Mouse (Mus musculus): ENCODE measurements around the gene Txnrd2.

Txnrd2 gene

GRCm38 (mm10) chr16:18426215-18426791 is at the start of gene Txnrd2:
Txnrd2 (plus strand) TSS chr16:18426384.
- in situ Hi-C loops (cut with MboI, MseI), result no loop called here

DNA sequence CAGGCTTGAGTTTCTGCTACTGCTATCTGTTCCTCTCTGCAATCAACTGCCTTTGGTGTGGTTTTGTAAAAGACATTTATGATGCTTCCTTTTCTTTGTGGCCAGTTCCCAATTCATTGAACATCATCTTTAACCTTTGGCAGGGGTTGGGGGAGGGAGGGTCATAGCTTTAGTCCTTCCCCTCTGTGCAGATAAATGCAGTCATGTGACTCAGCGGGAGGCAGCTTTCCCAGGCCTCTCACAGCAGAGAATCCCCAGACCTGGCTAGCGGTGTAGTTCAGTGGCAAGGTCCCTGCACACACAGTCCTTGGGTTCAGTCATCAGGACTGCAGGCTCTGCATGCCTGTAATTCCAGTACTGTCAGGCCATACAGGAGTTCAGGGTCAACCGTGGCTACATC is 49.0 kb upstream of the Txnrd2 start:
- in situ Hi-C loops (cut with MboI, MseI), result loop anchor here (10.0 kb wide), 1 partner anchor 82 kb away; no protein-coding TSS in a partner anchor

- in situ Hi-C loops (cut with MboI, MseI), result loop anchor here (10.0 kb wide), 1 partner anchor 84 kb away; no protein-coding TSS in a partner anchor
These were observed 47.7 kb upstream of the Txnrd2 start for GRCm38 (mm10) chr16:18378489-18378888.

DNA sequence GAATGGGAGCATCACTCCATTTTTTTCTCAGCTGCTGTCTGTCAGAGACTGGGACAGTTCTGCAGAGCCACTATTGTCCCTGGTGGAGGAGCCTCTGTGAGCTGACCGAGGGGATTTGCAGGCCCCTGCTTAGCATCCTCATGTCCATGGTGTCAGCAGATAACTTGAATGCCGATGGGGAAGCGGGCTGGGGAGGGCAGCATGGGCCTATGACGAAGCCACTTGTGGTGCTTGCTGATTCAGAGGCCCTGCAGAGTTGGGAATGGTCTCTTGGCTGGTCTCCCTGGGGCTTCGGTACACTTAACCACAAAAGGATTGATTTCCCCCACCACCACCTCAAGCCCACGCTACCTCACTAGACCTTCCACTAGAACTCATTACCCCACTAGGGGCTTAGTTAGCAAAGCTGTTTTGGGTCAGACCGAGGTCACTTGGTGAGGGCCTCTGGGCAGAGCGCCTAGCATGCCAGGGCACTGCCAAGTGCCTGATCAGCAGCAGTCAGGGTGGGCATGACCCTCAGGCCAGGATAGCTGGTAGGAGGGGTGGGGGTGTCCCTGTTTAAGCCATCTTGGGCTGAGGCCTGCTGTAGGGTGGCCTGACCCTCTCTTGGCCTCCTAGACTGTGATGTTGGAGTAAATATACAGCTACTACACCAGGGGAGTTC is 46.7 kb upstream of the Txnrd2 start:
- in situ Hi-C loops (cut with MboI, MseI), result loop anchor here (10.0 kb wide), 1 partner anchor 85 kb away; no protein-coding TSS in a partner anchor

GRCm38 (mm10) chr16:18380495-18381063 is 45.6 kb upstream of the Txnrd2 start:
- in situ Hi-C loops (cut with MboI, MseI), result no loop called here

DNA sequence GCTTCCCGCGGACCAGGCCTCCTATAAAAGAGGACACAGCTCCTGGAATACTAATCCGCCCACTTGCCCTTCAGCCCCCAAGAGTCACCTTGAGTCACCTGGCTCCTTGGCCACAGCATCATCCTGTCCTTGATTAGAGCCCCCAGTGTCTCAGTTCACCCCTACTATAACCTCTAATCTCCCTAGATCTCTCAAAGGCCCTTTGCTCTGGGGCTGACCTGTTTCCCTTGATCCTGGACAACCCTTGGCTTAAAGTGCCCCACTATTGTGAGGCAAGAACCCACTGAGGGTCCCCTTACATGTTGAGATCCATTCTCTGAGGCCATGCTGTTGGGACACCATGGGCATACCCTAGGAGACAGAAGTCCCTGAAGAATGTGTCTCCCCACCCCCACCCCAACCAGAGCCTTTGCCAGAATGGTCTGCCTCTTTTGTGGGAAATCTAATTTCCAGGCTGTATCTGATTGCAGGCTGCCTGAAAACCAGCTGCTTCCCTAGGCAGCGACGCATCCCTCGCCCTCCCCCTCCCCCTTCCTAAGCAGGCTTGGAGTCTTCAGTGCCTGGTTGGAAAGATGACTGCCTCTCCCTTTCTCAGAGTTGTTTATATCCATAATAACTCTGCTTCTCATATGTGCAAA is 44.4 kb upstream of the Txnrd2 start:
- in situ Hi-C loops (cut with MboI, MseI), result no loop called here

- in situ Hi-C loops (cut with MboI, MseI), result no loop called here
These were observed 43.0 kb upstream of the Txnrd2 start for GRCm38 (mm10) chr16:18383045-18383726.

DNA sequence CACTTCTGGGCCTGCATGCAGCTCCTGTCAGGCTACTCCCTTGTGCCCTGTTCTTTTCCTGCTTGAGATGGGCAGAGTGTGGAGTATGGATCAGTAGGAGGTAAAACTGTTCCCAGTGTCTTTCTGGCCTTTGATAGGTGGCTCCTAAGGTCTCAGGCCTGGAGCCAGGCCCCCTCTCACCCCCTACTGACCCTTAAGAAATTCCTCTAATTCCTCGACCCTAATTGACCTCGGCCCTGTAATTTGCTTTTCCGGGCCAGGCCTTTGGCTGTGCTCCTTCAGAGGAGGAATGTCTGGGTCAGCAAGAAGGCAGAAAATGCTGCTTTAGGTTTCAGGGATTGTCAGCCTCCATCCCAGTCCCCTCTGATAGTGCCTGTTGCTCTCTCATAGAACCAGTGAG is 42.4 kb upstream of the Txnrd2 start:
- in situ Hi-C loops (cut with MboI, MseI), result no loop called here

DNA sequence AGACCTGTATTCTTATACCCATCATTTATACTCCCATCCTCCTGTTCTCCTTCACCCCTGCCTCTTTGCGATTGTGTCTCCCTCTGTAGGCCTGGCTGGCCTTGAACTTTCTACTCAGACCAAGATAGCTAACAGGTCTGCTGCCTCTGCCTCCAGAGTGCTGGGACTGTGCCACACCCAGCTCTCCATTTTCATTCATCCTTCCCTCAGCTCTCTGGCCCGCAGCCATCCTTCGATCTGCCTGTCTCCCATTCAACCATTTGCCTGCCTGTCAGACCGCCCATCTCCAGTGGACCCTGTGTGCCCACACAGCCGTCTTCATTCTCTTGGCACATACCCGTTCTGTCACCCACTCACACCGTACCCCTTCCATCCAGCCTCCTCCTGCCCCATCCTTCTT is 42.0 kb upstream of the Txnrd2 start:
- in situ Hi-C loops (cut with MboI, MseI), result no loop called here

DNA sequence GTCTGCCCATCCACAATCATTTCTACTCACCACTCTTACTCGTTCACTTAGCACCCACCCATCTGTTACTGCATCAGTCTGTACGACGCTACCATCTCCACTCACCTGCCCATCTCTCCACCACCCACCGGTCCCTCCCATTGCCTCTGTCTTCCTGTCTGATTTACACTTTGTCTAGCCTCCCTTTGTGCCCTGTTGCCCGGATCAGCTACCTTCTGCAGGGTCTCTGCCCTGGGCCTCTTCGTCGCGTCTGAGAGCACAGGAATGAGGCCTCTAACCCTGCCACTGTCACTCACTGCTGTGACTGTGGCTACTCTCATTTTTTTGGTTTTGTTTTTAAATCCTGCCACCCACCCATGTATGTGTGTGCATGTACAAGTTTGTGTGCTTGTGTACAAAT is 41.5 kb upstream of the Txnrd2 start:
- in situ Hi-C loops (cut with MboI, MseI), result loop anchor here (5.0 kb wide), 1 partner anchor 77 kb away; no protein-coding TSS in a partner anchor

GRCm38 (mm10) chr16:18385411-18385810 is 40.8 kb upstream of the Txnrd2 start:
- in situ Hi-C loops (cut with MboI, MseI), result loop anchor here (5.0 kb wide), 1 partner anchor 78 kb away; no protein-coding TSS in a partner anchor

- in situ Hi-C loops (cut with MboI, MseI), result loop anchor here (5.0 kb wide), 1 partner anchor 79 kb away; no protein-coding TSS in a partner anchor
These were observed 39.7 kb upstream of the Txnrd2 start for GRCm38 (mm10) chr16:18386451-18386850.

GRCm38 (mm10) chr16:18386972-18387371 is 39.2 kb upstream of the Txnrd2 start:
- in situ Hi-C loops (cut with MboI, MseI), result loop anchor here (5.0 kb wide), 1 partner anchor 80 kb away; no protein-coding TSS in a partner anchor

DNA sequence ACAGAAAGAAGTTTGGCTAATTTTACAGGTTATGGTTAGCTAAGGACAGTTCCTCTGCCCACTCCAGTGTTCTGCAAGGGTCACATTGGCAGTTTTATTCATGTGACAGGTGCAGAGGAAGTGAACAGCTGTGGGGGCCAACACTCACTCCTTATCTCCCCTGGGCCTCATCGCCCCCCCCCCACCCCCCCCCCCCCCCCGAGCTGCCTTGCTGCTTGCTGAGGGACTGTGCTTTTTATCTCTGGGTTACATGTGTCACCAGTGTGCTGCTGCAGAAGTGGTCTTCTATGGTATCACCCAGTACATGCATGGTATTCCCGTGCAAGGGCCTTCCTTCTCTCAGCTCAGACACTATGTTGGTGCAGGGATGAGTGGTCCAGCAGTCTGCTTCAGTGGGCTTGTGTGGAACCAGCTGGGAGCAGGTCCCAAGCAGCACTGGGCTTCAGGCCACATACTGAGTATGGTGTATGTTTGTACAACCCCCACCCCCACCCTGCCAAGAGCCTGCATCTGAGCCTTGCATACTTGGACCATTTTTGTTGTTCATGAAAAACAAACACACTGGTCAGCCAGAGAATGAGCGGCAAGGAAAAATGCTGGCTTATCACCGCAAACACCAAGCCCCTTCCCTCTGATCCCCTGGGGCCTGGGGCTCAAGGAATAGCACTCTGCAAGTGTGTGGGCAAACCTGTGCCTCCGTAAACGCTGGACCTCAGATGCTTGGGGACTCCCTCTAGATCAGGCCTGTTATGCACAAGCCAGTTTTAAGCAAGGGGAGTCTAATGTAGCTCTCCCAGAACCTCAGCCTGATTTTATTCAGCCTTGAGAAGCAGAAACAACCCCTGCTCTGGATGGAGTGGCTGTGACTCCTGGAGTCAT is 38.2 kb upstream of the Txnrd2 start:
- in situ Hi-C loops (cut with MboI, MseI), result loop anchor here (5.0 kb wide), 1 partner anchor 81 kb away; no protein-coding TSS in a partner anchor

DNA sequence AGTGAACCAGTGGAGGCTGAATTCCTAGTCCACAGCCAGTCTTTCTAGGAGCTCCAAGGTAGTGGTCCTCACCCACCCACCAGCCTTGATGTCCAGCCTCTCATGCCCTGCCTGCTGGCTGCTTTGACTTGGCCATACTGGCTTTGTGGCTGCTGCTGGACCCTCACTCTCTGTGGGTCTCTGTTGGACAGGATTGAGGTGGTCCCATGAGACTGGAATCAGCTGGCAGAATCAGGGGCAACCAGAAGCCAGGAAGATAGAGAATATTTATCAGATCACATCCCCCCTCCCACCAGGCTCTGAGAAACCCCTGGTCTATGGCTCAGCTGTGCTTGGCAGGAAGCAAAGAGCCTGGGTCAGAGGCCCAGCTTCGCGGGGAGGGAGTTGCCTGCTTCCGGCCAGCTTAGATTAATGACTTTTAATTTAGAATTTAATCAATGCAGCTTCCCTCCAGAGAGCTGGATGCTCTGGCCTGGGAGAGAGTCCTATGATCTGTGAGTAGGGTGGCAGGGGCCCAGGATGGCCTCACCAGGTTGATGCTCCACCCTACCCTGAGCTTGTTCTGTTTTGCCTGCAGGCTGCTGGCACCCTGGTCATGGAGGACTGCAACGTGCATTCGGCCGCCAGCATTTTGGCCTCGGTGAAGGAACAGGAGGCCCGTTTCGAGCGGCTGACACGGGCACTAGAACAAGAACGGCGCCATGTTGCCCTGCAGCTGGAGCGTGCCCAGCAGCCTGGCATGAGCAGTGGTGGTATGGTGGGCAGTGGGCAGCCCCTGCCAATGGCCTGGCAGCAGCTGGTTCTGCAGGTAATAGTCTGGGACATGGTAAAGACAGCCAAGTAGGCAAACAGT is 37.4 kb upstream of the Txnrd2 start:
- in situ Hi-C loops (cut with MboI, MseI), result loop anchor here (5.0 kb wide), 1 partner anchor 82 kb away; no protein-coding TSS in a partner anchor

DNA sequence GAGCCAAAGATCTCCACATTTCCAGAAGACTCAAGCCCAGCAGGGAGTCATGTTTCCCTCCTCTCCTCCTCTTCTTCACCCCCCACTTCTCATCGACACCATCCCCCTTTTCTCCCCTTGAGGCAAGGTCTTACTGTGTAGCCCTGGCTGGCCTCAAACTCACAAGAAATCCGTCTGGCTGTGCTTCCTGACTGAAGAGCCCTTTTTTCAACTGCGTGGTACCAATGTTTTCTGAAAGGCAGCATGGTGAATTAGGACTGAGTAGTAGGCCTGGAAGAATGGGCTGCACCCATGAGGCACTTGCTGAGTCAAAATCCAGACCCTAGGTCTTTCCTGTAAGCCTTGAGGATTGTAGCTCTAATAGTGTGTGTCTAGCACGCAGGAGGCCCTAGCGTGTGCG is 35.8 kb upstream of the Txnrd2 start:
- in situ Hi-C loops (cut with MboI, MseI), result no loop called here

DNA sequence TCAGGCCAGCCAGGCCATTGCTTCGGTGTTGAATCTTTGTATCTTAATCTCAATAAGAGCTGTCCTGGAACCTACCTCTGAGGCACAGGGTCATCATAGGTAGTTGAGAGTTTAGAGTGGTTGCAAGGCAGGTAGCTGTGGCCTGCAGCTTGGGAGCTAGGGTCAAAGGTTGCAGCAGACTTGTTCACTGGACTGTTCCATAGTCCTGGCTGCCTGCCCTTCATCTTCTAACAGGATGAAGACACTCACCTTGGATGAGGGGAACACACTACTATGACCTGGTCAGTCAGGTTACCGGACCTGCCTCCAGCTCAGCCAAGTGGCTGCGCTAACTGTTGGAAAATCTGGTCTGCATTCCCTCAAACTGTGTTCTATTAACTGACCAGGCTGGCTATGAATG is 35.1 kb upstream of the Txnrd2 start:
- in situ Hi-C loops (cut with MboI, MseI), result no loop called here

DNA sequence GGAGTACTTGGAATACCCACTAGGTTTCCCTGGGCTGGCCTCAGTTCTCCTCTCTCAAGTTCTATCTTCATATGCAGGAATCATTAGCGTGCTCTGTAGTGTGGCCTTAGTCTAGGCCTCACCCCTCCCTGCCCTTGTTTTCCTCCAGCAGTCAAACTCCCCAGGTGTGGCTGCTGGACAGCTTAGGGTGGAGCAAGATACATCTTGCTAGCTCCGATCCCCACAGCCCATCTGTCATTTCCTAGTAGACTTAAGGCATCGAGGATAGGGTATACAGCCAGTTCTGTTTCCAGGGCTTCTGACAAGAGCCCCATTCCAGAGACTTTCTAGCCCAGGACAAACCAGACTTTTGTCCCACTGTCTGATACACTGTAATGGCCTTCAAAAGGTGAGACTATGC is 34.5 kb upstream of the Txnrd2 start:
- in situ Hi-C loops (cut with MboI, MseI), result no loop called here

Measured in T-helper 2 cell (primary cell).